Mouse (Mus musculus): ENCODE measurements at regions not wholly inside any gene's neighbourhood (a gene's known extent, or its start where the extent isn't known, plus 50 kb on each side); places are given as distances from the start of the nearest gene placed in this dataset.

DNA sequence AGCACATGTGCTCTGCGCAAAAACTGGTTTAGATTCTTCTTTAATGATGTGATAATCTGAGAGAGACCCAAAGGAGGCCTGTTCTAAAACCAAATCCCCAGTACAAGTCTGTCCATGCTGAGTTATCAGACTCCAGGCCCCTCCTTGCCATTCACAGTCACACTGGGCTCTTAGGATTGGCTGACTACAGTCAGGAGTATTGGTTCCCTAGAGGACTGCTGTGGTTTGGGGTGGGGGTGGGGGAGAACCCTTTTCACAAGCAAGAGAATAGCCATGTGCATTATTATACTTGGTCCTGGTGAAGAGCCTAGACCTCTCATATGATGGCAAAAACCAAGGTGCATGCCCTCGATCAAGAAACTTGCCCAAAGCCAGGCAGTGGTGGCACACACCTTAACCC lies 103.5 kb upstream of the Tle3 start:
- WGBS, result 85% methylated on average over 2 of the region's 2 CpGs
- no peak overlapping the region for H3K4me3 ChIP-seq (ENCODE audit: low read depth, low read length)
- no peak for ATAC-seq
- peaks cover 2% of the 10 kb centered on the region; the same call in 1 of the 2 replicates for H3K27me3 ChIP-seq (ENCODE audit: control insufficient read depth, insufficient read depth, low read depth, low read length)
- no peaks in the 10 kb centered on the region for H3K9me3 ChIP-seq (replicated peaks; ENCODE audit: control insufficient read depth, low read length, poor library complexity, severe bottlenecking)
- no peaks in the 10 kb centered on the region for H3K36me3 ChIP-seq (ENCODE audit: control insufficient read depth, insufficient read depth, low read length)
- no peak overlapping the region for H3K4me2 ChIP-seq (ENCODE audit: low read length)
- H3K27ac ChIP-seq (ENCODE audit: low read length), result no peak overlapping the region
- no peaks in the 10 kb centered on the region for H3K4me1 ChIP-seq (ENCODE audit: control insufficient read depth, insufficient read depth, low read length)
- no peak overlapping the region for H3K9ac ChIP-seq (ENCODE audit: low read depth, low read length)

DNA sequence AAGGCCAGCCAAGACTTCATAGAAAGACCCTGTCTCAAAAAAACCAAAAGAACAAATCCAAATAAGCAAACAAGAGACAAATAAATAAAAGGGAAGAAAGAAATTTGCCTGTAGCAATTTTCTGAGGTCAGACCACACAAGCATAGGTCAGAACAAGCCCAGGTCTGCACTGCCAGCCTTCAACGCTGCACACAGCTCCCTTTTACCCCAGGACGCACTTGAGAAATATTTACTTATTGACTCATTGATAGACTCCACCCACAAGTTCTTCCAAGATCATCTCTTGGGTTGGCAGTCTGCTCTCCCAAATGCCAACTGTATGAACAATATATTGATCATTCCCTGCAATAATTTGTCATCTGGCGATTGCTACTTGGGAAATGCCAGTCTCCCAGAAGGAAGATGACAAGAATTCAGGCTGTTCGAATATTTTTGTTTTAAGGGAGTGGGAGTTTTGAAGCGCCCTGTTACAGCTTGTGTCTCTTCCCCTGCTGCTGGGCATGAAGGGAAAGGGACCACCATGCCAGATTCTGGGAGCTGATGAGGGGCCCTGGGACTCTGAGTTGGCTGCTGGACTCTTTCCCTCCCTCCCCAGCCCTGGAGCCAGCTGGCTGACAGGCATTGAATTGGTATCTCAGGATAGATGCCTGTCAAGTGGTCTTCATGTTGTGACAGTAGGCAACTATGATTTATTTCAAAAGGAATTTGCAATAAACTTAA lies 102.9 kb upstream of the Tle3 start:
- no peak overlapping the region for H3K9ac ChIP-seq (ENCODE audit: low read depth, low read length)

DNA sequence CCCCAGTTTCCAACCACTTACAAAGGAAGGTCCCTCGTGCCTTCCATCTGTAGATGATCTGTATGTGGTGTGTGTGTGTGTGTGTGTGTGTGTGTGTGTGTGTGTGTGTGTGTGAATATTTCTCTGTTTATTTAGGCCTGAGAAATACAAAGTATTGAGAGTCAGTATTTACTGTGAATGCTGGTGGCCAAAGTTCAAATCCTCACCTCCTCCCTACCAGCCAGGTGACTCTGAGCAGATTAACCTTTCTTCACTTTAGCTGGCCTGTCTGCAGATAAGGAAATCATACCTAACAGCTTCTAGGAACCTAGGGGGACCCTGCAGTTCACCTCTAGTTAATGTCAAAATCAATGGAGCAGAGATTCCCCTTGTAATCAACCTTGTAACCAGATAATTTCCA lies 100.9 kb upstream of the Tle3 start:
- Histone ChIP-seq H3K27ac (ENCODE audit: low read length) (no peak overlapping the region), H3K9me3 (replicated peaks; ENCODE audit: control insufficient read depth, low read length, poor library complexity, severe bottlenecking) (no peaks in the 10 kb centered on the region), H3K4me2 (ENCODE audit: low read length) (no peak overlapping the region), H3K4me3 (ENCODE audit: low read depth, low read length) (no peak overlapping the region), H3K9ac (ENCODE audit: low read depth, low read length) (no peak overlapping the region), H3K27me3 (ENCODE audit: control insufficient read depth, insufficient read depth, low read depth, low read length) (peaks cover 2% of the 10 kb centered on the region; the same call in 1 of the 2 replicates), H3K36me3 (ENCODE audit: control insufficient read depth, insufficient read depth, low read length) (no peaks in the 10 kb centered on the region), H3K4me1 (ENCODE audit: control insufficient read depth, insufficient read depth, low read length) (no peaks in the 10 kb centered on the region)
- 100% methylated on average over 1 of the region's 1 CpGs for WGBS
- ATAC-seq, result no peak

More for the DNA sequence above, 102.9 kb upstream of the Tle3 start:
- peaks cover 2% of the 10 kb centered on the region; the same call in 1 of the 2 replicates for H3K27me3 ChIP-seq (ENCODE audit: control insufficient read depth, insufficient read depth, low read depth, low read length)
- no peak for ATAC-seq
- no peaks in the 10 kb centered on the region for H3K4me1 ChIP-seq (ENCODE audit: control insufficient read depth, insufficient read depth, low read length)
- no peaks in the 10 kb centered on the region for H3K36me3 ChIP-seq (ENCODE audit: control insufficient read depth, insufficient read depth, low read length)
- no peaks in the 10 kb centered on the region for H3K9me3 ChIP-seq (replicated peaks; ENCODE audit: control insufficient read depth, low read length, poor library complexity, severe bottlenecking)
- no peak overlapping the region for H3K4me2 ChIP-seq (ENCODE audit: low read length)
- no peak overlapping the region for H3K27ac ChIP-seq (ENCODE audit: low read length)
- WGBS, result 89% methylated on average over 5 of the region's 5 CpGs
- H3K4me3 ChIP-seq (ENCODE audit: low read depth, low read length), result no peak overlapping the region

DNA sequence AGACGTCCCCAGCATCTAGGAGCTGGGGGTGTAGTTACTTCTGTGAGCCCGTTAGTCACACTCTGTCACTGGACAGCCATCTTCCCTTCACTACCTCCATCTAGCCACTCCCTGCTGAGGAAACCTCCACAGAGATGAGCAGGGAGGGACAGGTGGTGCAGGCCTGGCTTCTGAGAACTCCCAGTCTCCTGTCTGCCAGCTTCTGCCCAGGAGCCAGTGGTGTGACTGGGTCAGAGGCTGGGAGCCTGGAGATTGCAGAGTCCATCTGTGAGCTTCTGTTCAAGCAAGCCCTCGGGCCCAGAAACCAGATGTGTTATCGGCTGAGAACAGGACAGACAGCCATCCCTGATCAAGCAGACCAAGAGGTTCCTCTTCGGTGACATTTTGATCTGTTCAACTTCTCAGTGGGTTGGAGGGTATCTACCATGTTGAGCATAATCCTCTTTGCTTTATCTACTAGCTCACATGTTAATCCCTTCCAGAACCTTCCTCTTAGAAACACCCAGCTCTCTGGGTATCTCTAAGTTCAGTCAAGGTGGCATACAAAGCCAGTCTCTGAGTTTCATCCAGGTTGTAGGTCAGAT lies 100.3 kb upstream of the Tle3 start:
- Histone ChIP-seq H3K9ac (ENCODE audit: low read depth, low read length) (no peak overlapping the region), H3K4me1 (ENCODE audit: control insufficient read depth, insufficient read depth, low read length) (no peaks in the 10 kb centered on the region), H3K36me3 (ENCODE audit: control insufficient read depth, insufficient read depth, low read length) (no peaks in the 10 kb centered on the region), H3K4me3 (ENCODE audit: low read depth, low read length) (no peak overlapping the region), H3K27ac (ENCODE audit: low read length) (no peak overlapping the region), H3K4me2 (ENCODE audit: low read length) (no peak overlapping the region), H3K9me3 (replicated peaks; ENCODE audit: control insufficient read depth, low read length, poor library complexity, severe bottlenecking) (no peaks in the 10 kb centered on the region), H3K27me3 (ENCODE audit: control insufficient read depth, insufficient read depth, low read depth, low read length) (peaks cover 2% of the 10 kb centered on the region; the same call in 1 of the 2 replicates)
- WGBS, result 73% methylated on average over 5 of the region's 5 CpGs
- ATAC-seq, result no peak

GRCm38 (mm10) chr9:61274020-61274419 lies 98.1 kb upstream of the Tle3 start:
- ATAC-seq, result no peak
- Histone ChIP-seq H3K27ac (ENCODE audit: low read length) (no peak overlapping the region), H3K36me3 (ENCODE audit: control insufficient read depth, insufficient read depth, low read length) (no peaks in the 10 kb centered on the region), H3K4me2 (ENCODE audit: low read length) (no peak overlapping the region), H3K9me3 (replicated peaks; ENCODE audit: control insufficient read depth, low read length, poor library complexity, severe bottlenecking) (no peaks in the 10 kb centered on the region), H3K27me3 (ENCODE audit: control insufficient read depth, insufficient read depth, low read depth, low read length) (peaks cover 2% of the 10 kb centered on the region), H3K4me1 (ENCODE audit: control insufficient read depth, insufficient read depth, low read length) (peaks cover 17% of the 10 kb centered on the region), H3K9ac (ENCODE audit: low read depth, low read length) (no peak overlapping the region), H3K4me3 (ENCODE audit: low read depth, low read length) (no peak overlapping the region)
- WGBS, result 83% methylated on average over 9 of the region's 9 CpGs

- peak; percentile 67; the same call in 1 of the 2 replicates for ATAC-seq
- Histone ChIP-seq H3K4me2 (ENCODE audit: low read length) (peak overlapping the region; percentile 36), H3K27ac (ENCODE audit: low read length) (peak overlapping the region; percentile 58; the same call in 1 of the 2 replicates), H3K9me3 (replicated peaks; ENCODE audit: control insufficient read depth, low read length, poor library complexity, severe bottlenecking) (no peaks in the 10 kb centered on the region), H3K4me3 (ENCODE audit: low read depth, low read length) (no peak overlapping the region), H3K9ac (ENCODE audit: low read depth, low read length) (no peak overlapping the region; the same call in 1 of the 2 replicates), H3K27me3 (ENCODE audit: control insufficient read depth, insufficient read depth, low read depth, low read length) (no peaks in the 10 kb centered on the region; the same call in none of the 2 replicates), H3K36me3 (ENCODE audit: control insufficient read depth, insufficient read depth, low read length) (no peaks in the 10 kb centered on the region), H3K4me1 (ENCODE audit: control insufficient read depth, insufficient read depth, low read length) (peaks cover 21% of the 10 kb centered on the region)
- WGBS, result 8% methylated on average over 21 of the region's 21 CpGs
These were observed 94.6 kb upstream of the Tle3 start for GRCm38 (mm10) chr9:61277369-61278215.

- peak; percentile 61; the same call in 1 of the 2 replicates for ATAC-seq
- H3K27me3 ChIP-seq (ENCODE audit: control insufficient read depth, insufficient read depth, low read depth, low read length), result no peaks in the 10 kb centered on the region; the same call in none of the 2 replicates
- peak overlapping the region; percentile 33; the same call in 1 of the 2 replicates for H3K27ac ChIP-seq (ENCODE audit: low read length)
- no peak overlapping the region for H3K4me3 ChIP-seq (ENCODE audit: low read depth, low read length)
- 12% methylated on average over 12 of the region's 12 CpGs for WGBS
- no peaks in the 10 kb centered on the region for H3K36me3 ChIP-seq (ENCODE audit: control insufficient read depth, insufficient read depth, low read length)
- H3K9me3 ChIP-seq (replicated peaks; ENCODE audit: control insufficient read depth, low read length, poor library complexity, severe bottlenecking), result no peaks in the 10 kb centered on the region
- peaks cover 21% of the 10 kb centered on the region for H3K4me1 ChIP-seq (ENCODE audit: control insufficient read depth, insufficient read depth, low read length)
- H3K9ac ChIP-seq (ENCODE audit: low read depth, low read length), result no peak overlapping the region
- peak overlapping the region; percentile 36 for H3K4me2 ChIP-seq (ENCODE audit: low read length)
These were observed 93.9 kb upstream of the Tle3 start for GRCm38 (mm10) chr9:61278216-61278758.

DNA sequence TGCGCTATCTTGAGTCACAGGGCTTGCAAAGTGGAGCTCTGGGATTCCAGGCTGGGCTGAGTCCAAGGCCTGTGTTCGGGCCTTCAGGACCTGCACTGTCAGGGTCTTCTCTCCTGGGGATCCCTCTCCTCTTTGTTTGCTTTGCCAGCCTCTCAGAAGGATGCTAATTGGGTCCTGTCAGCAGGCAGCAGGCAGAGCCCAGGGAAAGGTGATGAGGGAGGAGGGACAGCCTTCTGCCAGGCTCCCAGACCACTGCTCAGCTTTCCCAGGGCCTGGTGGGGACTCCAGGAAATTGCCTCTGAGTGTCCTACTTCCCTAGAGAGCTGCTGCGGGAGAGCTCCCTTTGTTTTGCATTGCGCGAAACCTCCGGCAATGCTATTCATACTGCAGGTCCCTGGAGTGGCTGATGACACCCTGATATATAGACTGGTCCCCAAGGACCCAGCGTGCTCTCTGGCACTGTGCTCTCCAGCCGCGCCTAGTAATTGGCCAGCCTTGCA lies 93.1 kb upstream of the Tle3 start:
- ATAC-seq, result peak; percentile 25; the same call in 1 of the 2 replicates
- Histone ChIP-seq H3K27ac (ENCODE audit: low read length) (peak overlapping the region; percentile 33; the same call in 1 of the 2 replicates), H3K4me2 (ENCODE audit: low read length) (no peak overlapping the region), H3K27me3 (ENCODE audit: control insufficient read depth, insufficient read depth, low read depth, low read length) (no peaks in the 10 kb centered on the region; the same call in none of the 2 replicates), H3K9me3 (replicated peaks; ENCODE audit: control insufficient read depth, low read length, poor library complexity, severe bottlenecking) (no peaks in the 10 kb centered on the region), H3K4me1 (ENCODE audit: control insufficient read depth, insufficient read depth, low read length) (peaks cover 21% of the 10 kb centered on the region), H3K36me3 (ENCODE audit: control insufficient read depth, insufficient read depth, low read length) (no peaks in the 10 kb centered on the region), H3K9ac (ENCODE audit: low read depth, low read length) (no peak overlapping the region), H3K4me3 (ENCODE audit: low read depth, low read length) (no peak overlapping the region)
- 16% methylated on average over 9 of the region's 9 CpGs for WGBS
